Mouse (Mus musculus) heart, postnatal 36 days (tissue): ENCODE measurements around the gene Herc3. TPM values are rescaled to one million over a fixed set of nuclear protein-coding genes. Genes with fewer than 3 reads are reported as not detected.

Source experiments
- DNase-seq, 2 experiments: peaks; one replicate each; pipeline ENCODE4 v3.0.0; 2021 to 2022
- intact Hi-C: fragments of 180-260 bp; cut with DNase I; formaldehyde crosslinking; loops from one replicate; pipeline ENCODE4 v1.15.1; 2025
- total RNA-seq, 2 experiments: library from RNA; stranded (reverse); gene quantifications; 2 replicates each; pipeline ENCODE4 v1.2.3; 2021

Herc3 gene
- total RNA-seq, 2 experiments from 2014 or later = 28.7 to 61.1 TPM

GRCm38 (mm10) chr6:58962691-58963090, 131.4 kb downstream of the Herc3 start:
- intact Hi-C loops = no loop called here
- DNase-seq = no peak

- DNase-seq = no peak
- intact Hi-C loops = no loop called here
These were observed 132.8 kb downstream of the Herc3 start for GRCm38 (mm10) chr6:58964091-58964490.

GRCm38 (mm10) chr6:58964565-58964964, 133.3 kb downstream of the Herc3 start:
- DNase-seq = no peak
- intact Hi-C loops = no loop called here

- no peak for DNase-seq
- intact Hi-C loops = no loop called here
These were observed 134.0 kb downstream of the Herc3 start for GRCm38 (mm10) chr6:58965071-58965831.

GRCm38 (mm10) chr6:58968272-58968671, 137.0 kb downstream of the Herc3 start:
- no peak for DNase-seq
- intact Hi-C loops = no loop called here

Other genes with a start within 250 kb of the Herc3 start
- 10 to 100 TPM; 32.0 to 35.0 TPM for gene Abcg2, start 246.9 kb upstream of the Herc3 start, total RNA-seq
- gene Nap1l5, start 75.6 kb downstream of the Herc3 start, total RNA-seq = 1 to 10 TPM in 1 of 2 experiments, under 1 TPM in 1; 0.38 to 1.2 TPM
- 10 to 100 TPM; 24.7 to 28.0 TPM for gene Fam13a, start 193.1 kb downstream of the Herc3 start, total RNA-seq